Mouse (Mus musculus) bone marrow, adult 2 months (tissue): Measurements from ENCODE around the gene Narfl.

Experiments used
- CTCF ChIP-seq: fragments of 200-500 bp; IDR thresholded peaks from 2 replicates; pipeline ENCODE4 v1.5.1; 2011; ENCODE audit warnings: low read length, control low read depth; ENCODE audit not compliant: control insufficient read depth, insufficient read depth
- POLR2A ChIP-seq: fragments of 200-500 bp; IDR thresholded peaks from 2 replicates; pipeline ENCODE4 v1.6.1; 2011; ENCODE audit warnings: low read depth, mild to moderate bottlenecking, control low read depth, low read length, borderline replicate concordance; ENCODE audit not compliant: control insufficient read depth

DNA sequence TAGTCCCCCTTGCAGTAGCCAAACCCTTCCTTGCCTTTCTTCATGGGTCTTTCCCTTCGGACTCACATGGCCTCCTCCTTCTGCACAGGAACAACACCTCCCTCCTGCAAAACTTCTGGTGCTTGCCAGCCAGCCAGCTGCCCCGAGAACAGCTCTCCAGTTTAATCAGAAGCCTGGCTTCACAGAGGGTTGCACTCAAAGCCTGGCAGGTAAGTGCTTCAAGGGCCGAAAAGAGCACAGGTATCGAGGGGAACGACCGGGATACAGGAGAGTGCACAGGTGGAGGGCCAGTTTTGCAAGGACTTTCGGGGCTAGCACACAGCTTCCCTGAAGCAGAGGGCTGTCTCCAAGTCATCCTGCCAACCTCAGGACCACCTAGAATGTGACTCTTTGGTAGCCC is 34.7 kb upstream of the Narfl start:
- TF ChIP-seq CTCF (no peak), POLR2A (no peak)
